Comparison of ENCODE assay signal across 8 mouse cellular contexts in the genomic region with DNA sequence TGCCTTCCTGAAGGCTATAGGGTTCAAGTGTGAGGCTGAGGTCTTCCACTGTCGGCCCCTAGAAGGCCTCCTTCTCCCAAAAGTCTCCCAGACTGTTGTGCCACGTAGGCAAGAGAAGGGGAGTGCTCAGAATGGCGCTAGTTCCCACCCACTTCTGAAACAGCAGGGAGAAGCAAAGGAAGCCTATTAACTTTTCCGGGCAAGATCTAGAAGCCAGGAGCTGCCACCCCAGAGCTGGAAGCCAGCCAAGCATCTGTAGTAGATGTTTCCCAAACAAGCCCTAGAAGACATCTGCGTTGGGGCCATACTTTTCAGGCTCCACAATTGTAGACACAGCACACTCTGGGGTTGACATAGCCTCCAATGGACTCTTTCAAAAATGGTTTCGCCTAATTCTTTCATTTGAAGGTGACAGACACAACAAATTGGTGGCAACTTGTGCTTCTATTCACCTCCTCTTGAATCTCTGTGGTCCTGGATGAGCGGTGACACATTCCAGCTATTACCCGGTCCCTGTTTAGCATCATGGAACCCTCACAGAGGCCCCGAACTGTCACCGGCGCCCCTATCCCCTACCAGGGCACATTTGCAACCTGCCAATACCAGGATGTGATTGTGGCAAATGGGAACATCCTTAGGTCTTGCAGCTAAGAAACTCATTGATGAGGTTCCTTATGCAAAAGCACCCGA. TPM values are rescaled to one million over a fixed set of nuclear protein-coding genes. Genes with fewer than 3 reads are reported as not detected.
DNase-seq lines count a peak whose midpoint lies in the region; ATAC-seq and TF ChIP-seq lines count a peak whose summit lies in the region.

No protein-coding gene starts in this region.

- peak overlapping the region; percentile 96 for H3K4me2 ChIP-seq in midbrain, embryonic 16.5 days (ENCODE audit: low read length)
- no peak overlapping the region for H3K4me2 ChIP-seq in midbrain, embryonic 15.5 days
- peak overlapping the region; percentile 96 for H3K4me2 ChIP-seq in intestine, embryonic 15.5 days (replicated peaks)
- peak overlapping the region; percentile 74 for H3K4me2 ChIP-seq in liver, embryonic 15.5 days
- H3K4me2 ChIP-seq in stomach, postnatal 0 days (replicated peaks; ENCODE audit: low read depth) = peak overlapping the region; percentile 68

- 79% methylated on average over 12 of the region's 12 CpGs for WGBS in midbrain, embryonic 16.5 days
- 78% methylated on average over 12 of the region's 12 CpGs for WGBS in midbrain, embryonic 15.5 days
- WGBS in intestine, embryonic 15.5 days = 53% methylated on average over 12 of the region's 12 CpGs
- 53% methylated on average over 12 of the region's 12 CpGs for WGBS in liver, embryonic 15.5 days (ENCODE audit: insufficient replicate concordance)
- WGBS in stomach, postnatal 0 days = 50% methylated on average over 12 of the region's 12 CpGs

- H3K4me3 ChIP-seq in midbrain, embryonic 16.5 days (ENCODE audit: low read depth, low read length) = no peak overlapping the region
- H3K4me3 ChIP-seq in midbrain, embryonic 15.5 days = no peak overlapping the region
- peak overlapping the region; percentile 73 for H3K4me3 ChIP-seq in intestine, embryonic 15.5 days (replicated peaks)
- H3K4me3 ChIP-seq in liver, embryonic 15.5 days (replicated peaks) = peak overlapping the region; percentile 53
- H3K4me3 ChIP-seq in stomach, postnatal 0 days (ENCODE audit: low read depth, low read length) = peak overlapping the region; percentile 62

- H3K27ac ChIP-seq in midbrain, embryonic 16.5 days (ENCODE audit: low read length) = no peak overlapping the region
- H3K27ac ChIP-seq in midbrain, embryonic 15.5 days = no peak overlapping the region
- H3K27ac ChIP-seq in intestine, embryonic 15.5 days = peak overlapping the region; percentile 85
- no peak overlapping the region for H3K27ac ChIP-seq in liver, embryonic 15.5 days (replicated peaks)
- peak overlapping the region; percentile 79 for H3K27ac ChIP-seq in stomach, postnatal 0 days (replicated peaks)

- no peaks in the 10 kb centered on the region for H3K36me3 ChIP-seq in midbrain, embryonic 16.5 days (ENCODE audit: control insufficient read depth, insufficient read depth, low read length)
- H3K36me3 ChIP-seq in midbrain, embryonic 15.5 days (replicated peaks) = no peaks in the 10 kb centered on the region
- no peaks in the 10 kb centered on the region for H3K36me3 ChIP-seq in intestine, embryonic 15.5 days
- H3K36me3 ChIP-seq in liver, embryonic 15.5 days (replicated peaks) = no peaks in the 10 kb centered on the region
- 0 out of 2 replicates have a peak, but pooled peaks cover 4% of the 10 kb centered on the region for H3K36me3 ChIP-seq in stomach, postnatal 0 days (ENCODE audit: control insufficient read depth, insufficient read depth, low read length)

- H3K9me3 ChIP-seq in midbrain, embryonic 16.5 days (replicated peaks; ENCODE audit: control insufficient read depth, low read length, poor library complexity, severe bottlenecking) = no peaks in the 10 kb centered on the region
- H3K9me3 ChIP-seq in midbrain, embryonic 15.5 days = no peaks in the 10 kb centered on the region
- no peaks in the 10 kb centered on the region for H3K9me3 ChIP-seq in intestine, embryonic 15.5 days
- no peaks in the 10 kb centered on the region for H3K9me3 ChIP-seq in liver, embryonic 15.5 days (replicated peaks)
- H3K9me3 ChIP-seq in stomach, postnatal 0 days (ENCODE audit: control insufficient read depth, low read length) = no peaks in the 10 kb centered on the region

- TF ChIP-seq EP300 in stomach, postnatal 0 days (optimal IDR thresholded peaks at IDR 0.05) = no peak

- no peak overlapping the region for H3K9ac ChIP-seq in midbrain, embryonic 16.5 days (ENCODE audit: low read depth, low read length)
- H3K9ac ChIP-seq in midbrain, embryonic 15.5 days = no peak overlapping the region
- peak overlapping the region; percentile 64 for H3K9ac ChIP-seq in intestine, embryonic 15.5 days
- no peak overlapping the region for H3K9ac ChIP-seq in liver, embryonic 15.5 days
- peak overlapping the region; percentile 74 for H3K9ac ChIP-seq in stomach, postnatal 0 days (ENCODE audit: low read length)

- peak; percentile 30 for TF ChIP-seq CTCF in stomach, postnatal 0 days (IDR thresholded peaks at IDR 0.05; ENCODE audit: low read depth)

- peaks cover 5% of the 10 kb centered on the region; the same call in 1 of the 2 replicates for H3K4me1 ChIP-seq in midbrain, embryonic 16.5 days (ENCODE audit: control insufficient read depth, insufficient read depth, low read length)
- peaks cover 13% of the 10 kb centered on the region for H3K4me1 ChIP-seq in midbrain, embryonic 15.5 days
- H3K4me1 ChIP-seq in intestine, embryonic 15.5 days (replicated peaks) = 0 out of 2 replicates have a peak, but pooled peaks cover 2% of the 10 kb centered on the region
- peaks cover 4% of the 10 kb centered on the region; the same call in 1 of the 2 replicates for H3K4me1 ChIP-seq in liver, embryonic 15.5 days (replicated peaks)
- no peaks in the 10 kb centered on the region for H3K4me1 ChIP-seq in stomach, postnatal 0 days (replicated peaks; ENCODE audit: control insufficient read depth, insufficient read depth)

- peak; percentile 53 for DNase-seq in gastrocnemius, postnatal 10 days
- DNase-seq in stomach, postnatal 0 days (ENCODE audit: low spot score) = peak; percentile 43
- DNase-seq in thymus, adult 18-20 months = no peak

- H3K27me3 ChIP-seq in midbrain, embryonic 16.5 days (ENCODE audit: control insufficient read depth, insufficient read depth, low read depth, low read length) = peaks cover 3% of the 10 kb centered on the region; the same call in 1 of the 2 replicates
- no peaks in the 10 kb centered on the region; the same call in 1 of the 2 replicates for H3K27me3 ChIP-seq in midbrain, embryonic 15.5 days (replicated peaks)
- H3K27me3 ChIP-seq in intestine, embryonic 15.5 days (replicated peaks) = no peaks in the 10 kb centered on the region
- H3K27me3 ChIP-seq in liver, embryonic 15.5 days = peaks cover 36% of the 10 kb centered on the region
- no peaks in the 10 kb centered on the region for H3K27me3 ChIP-seq in stomach, postnatal 0 days (ENCODE audit: control insufficient read depth, insufficient read depth, low read length)

- no peak for ATAC-seq in midbrain, embryonic 16.5 days
- ATAC-seq in midbrain, embryonic 15.5 days (replicated peaks) = no peak
- no peak for ATAC-seq in intestine, embryonic 15.5 days
- no peak for ATAC-seq in liver, embryonic 15.5 days (ENCODE audit: insufficient read depth)
- ATAC-seq in stomach, postnatal 0 days (ENCODE audit: low FRiP score, low TSS enrichment) = no peak
- no peak for ATAC-seq in CD4-positive, CD25-positive, alpha-beta regulatory T cell, adult 4 months

RNA-seq across cellular contexts. Expression of a gene that starts 1.4 kb away (rescaled TPM):
- polyA plus RNA-seq in midbrain, embryonic 16.5 days (2015; fragmentation: Nextera tagmentation; extraction: Ambion mirVana) = 7.1 and 8.1 TPM in 2 replicates
- polyA plus RNA-seq in midbrain, embryonic 15.5 days (2015; fragmentation: Nextera tagmentation; extraction: Ambion mirVana) = 6.5 and 8.7 TPM in 2 replicates
- 10 to 100 TPM; 20.7 to 27.4 TPM for total RNA-seq in gastrocnemius, postnatal 10 days (2021)
- 15.8 and 16.0 TPM in 2 replicates for polyA plus RNA-seq in intestine, embryonic 15.5 days (2015; fragmentation: Nextera tagmentation; extraction: Ambion mirVana)
- polyA plus RNA-seq in liver, embryonic 15.5 days (2015; fragmentation: Nextera tagmentation; extraction: Ambion mirVana) = 0.59 and 0.60 TPM in 2 replicates
- 5.5 and 6.2 TPM in 2 replicates for polyA plus RNA-seq in stomach, postnatal 0 days (2015; fragmentation: Nextera tagmentation; extraction: Ambion mirVana)
- polyA plus RNA-seq in CD4-positive, CD25-positive, alpha-beta regulatory T cell, adult 4 months (2017; shearing (Covaris generic)) = under 1 TPM in 1 of 2 experiments, not detected in 1; 0.08 TPM

Comparison
In these comparisons a context has a peak if more than half of its experiments do, and no peak if none do; other contexts are left out.
1. H3K27ac ChIP-seq: peak in intestine, embryonic 15.5 days (single experiment) and stomach, postnatal 0 days (single experiment); none in midbrain, embryonic 16.5 days (single experiment), midbrain, embryonic 15.5 days (single experiment) and liver, embryonic 15.5 days (single experiment).
2. H3K4me3 ChIP-seq: peak in intestine, embryonic 15.5 days (single experiment), liver, embryonic 15.5 days (single experiment) and stomach, postnatal 0 days (single experiment); none in midbrain, embryonic 16.5 days (single experiment) and midbrain, embryonic 15.5 days (single experiment).
3. H3K9ac ChIP-seq: peak in intestine, embryonic 15.5 days (single experiment) and stomach, postnatal 0 days (single experiment); none in midbrain, embryonic 16.5 days (single experiment), midbrain, embryonic 15.5 days (single experiment) and liver, embryonic 15.5 days (single experiment).
4. DNase-seq: peak in gastrocnemius, postnatal 10 days (single experiment) and stomach, postnatal 0 days (single experiment); none in thymus, adult 18-20 months (0 of 2).